Mouse (Mus musculus) gastrocnemius, adult 8-10 months (tissue): ENCODE data around the gene Exo1. TPM values are rescaled to one million over a fixed set of nuclear protein-coding genes. Genes with fewer than 3 reads are reported as not detected.

Experiments used
- DNase-seq, 2 experiments: peaks; one replicate each; pipeline ENCODE4 v3.0.0; 2022; ENCODE audit warnings: low spot score in 2 of 2
- total RNA-seq, 4 experiments: library from RNA; stranded (reverse); gene quantifications; 2 replicates each; pipeline ENCODE4 v1.2.4; 2022

Gene Exo1
- total RNA-seq: not detected

- peak; percentile 73 to 76 for DNase-seq
Measured at GRCm38 (mm10) chr1:175880453-175881296, at the start of gene Exo1. Gene Exo1 (plus strand): TSS chr1:175880581.

GRCm38 (mm10) chr1:175855515-175855914, 24.9 kb upstream of the Exo1 start:
- no peak for DNase-seq

- DNase-seq: no peak
Measured at GRCm38 (mm10) chr1:175867050-175867449, 13.3 kb upstream of the Exo1 start.

GRCm38 (mm10) chr1:175867558-175867957, 12.8 kb upstream of the Exo1 start:
- DNase-seq: no peak

GRCm38 (mm10) chr1:175870716-175871115, 9.7 kb upstream of the Exo1 start:
- DNase-seq: no peak

- peak in 1 of 2 experiments; percentile 4 for DNase-seq
Measured at GRCm38 (mm10) chr1:175872028-175872816, 8.2 kb upstream of the Exo1 start.

- DNase-seq: no peak
Measured at GRCm38 (mm10) chr1:175883398-175883797, 3.0 kb downstream of the Exo1 start.

GRCm38 (mm10) chr1:175893263-175893662, 12.9 kb downstream of the Exo1 start:
- no peak for DNase-seq

GRCm38 (mm10) chr1:175893726-175894125, 13.3 kb downstream of the Exo1 start:
- no peak for DNase-seq

GRCm38 (mm10) chr1:175911207-175911606, 30.8 kb downstream of the Exo1 start:
- no peak for DNase-seq

- no peak for DNase-seq
Measured at GRCm38 (mm10) chr1:175912038-175912437, 31.7 kb downstream of the Exo1 start.

GRCm38 (mm10) chr1:175913728-175914303, 33.4 kb downstream of the Exo1 start:
- DNase-seq: no peak

GRCm38 (mm10) chr1:175920029-175920428, 39.6 kb downstream of the Exo1 start, which contains the start of gene Gm38100:
Gene Gm38100 (plus strand): TSS chr1:175920329.
- DNase-seq: no peak

- no peak for DNase-seq
Measured at GRCm38 (mm10) chr1:175921091-175921490, 40.7 kb downstream of the Exo1 start.

- peak; percentile 46 to 48 for DNase-seq
Measured at GRCm38 (mm10) chr1:175923848-175924787, 43.7 kb downstream of the Exo1 start.

GRCm38 (mm10) chr1:175931391-175931790, 51.0 kb downstream of the Exo1 start:
- no peak for DNase-seq

- peak in 1 of 2 experiments; percentile 22 for DNase-seq
Measured at GRCm38 (mm10) chr1:175936282-175936737, 55.9 kb downstream of the Exo1 start.

- no peak for DNase-seq
Measured at GRCm38 (mm10) chr1:175938731-175939130, 58.4 kb downstream of the Exo1 start.

GRCm38 (mm10) chr1:175943168-175943567, 62.8 kb downstream of the Exo1 start:
- no peak for DNase-seq

GRCm38 (mm10) chr1:175946718-175947315, 66.4 kb downstream of the Exo1 start:
- DNase-seq: no peak
